Mouse (Mus musculus) lung, postnatal 4 days (tissue): ENCODE results near the gene Nckap5.
"Not testable (repeated sequence)": the region's sequence is repeated elsewhere in the genome, so short reads cannot be mapped to it uniquely, and the experiment has no call there.

Source experiments
- DNase-seq, 2 experiments: peaks; one replicate each; pipeline ENCODE4 v3.0.0; 2021

The Nckap5 gene

DNA sequence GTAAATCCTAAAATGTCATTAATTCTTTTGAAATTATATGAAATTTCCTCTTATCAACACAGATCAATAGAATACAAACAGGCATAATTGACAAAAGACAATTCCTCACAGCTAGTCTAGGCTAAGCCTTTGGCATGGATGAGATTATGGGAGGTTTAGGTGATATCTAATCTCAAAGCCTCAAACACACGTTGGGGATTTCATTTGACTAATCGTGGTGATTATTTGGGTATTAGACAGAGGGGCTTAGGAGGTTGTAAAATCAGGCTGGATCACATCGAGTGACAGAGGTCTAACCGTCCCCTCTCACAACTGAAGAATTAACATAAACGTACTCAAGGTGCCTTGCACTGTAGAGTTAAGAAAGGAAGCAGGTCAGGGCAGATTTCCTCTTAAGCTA lies 674.8 kb downstream of the Nckap5 start:
- DNase-seq: no peak

DNA sequence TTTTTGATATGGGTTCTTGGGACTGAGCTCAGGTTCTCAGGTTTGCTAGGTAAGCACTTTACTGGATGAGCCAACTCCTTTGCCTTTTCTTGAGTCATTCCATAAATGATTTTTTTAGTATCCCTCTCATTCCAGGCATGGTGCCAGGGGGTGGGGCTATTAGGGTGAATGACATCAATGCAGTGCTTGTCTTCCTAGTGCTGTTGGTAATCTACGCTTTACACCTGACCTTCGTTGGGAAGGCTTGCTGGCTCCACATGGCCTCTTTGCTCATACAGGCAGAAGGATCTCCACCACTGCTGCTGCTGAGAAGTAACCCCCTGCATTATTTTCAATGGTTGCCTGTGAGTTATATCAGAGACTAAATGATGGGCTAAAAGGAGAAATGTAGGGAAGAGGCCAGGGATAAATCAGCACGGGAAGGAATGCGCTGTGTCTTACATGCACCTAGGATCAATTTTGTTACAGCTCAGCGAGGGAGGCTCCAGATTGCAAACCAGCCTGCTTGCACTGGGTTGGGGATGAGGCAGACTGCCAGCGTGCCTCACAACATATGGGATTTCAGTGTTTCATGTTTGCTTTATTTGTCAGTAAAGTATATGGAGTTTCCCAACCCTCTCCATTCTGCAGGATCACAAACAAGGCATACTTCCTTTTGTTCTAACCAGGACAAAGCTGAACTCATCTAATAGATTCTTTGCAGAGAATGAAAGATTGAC lies 676.9 kb downstream of the Nckap5 start:
- DNase-seq: peak; percentile 58

- peak; percentile 14 to 27 for DNase-seq
Measured at GRCm38 (mm10) chr1:126152217-126152616, 678.4 kb downstream of the Nckap5 start.

GRCm38 (mm10) chr1:126149966-126150365 lies 680.6 kb downstream of the Nckap5 start:
- DNase-seq: no peak

GRCm38 (mm10) chr1:126135717-126136116 lies 694.9 kb downstream of the Nckap5 start:
- DNase-seq: no peak

GRCm38 (mm10) chr1:126132316-126132715 lies 698.3 kb downstream of the Nckap5 start:
- no peak for DNase-seq

GRCm38 (mm10) chr1:126129129-126129528 lies 701.5 kb downstream of the Nckap5 start:
- no peak for DNase-seq

DNA sequence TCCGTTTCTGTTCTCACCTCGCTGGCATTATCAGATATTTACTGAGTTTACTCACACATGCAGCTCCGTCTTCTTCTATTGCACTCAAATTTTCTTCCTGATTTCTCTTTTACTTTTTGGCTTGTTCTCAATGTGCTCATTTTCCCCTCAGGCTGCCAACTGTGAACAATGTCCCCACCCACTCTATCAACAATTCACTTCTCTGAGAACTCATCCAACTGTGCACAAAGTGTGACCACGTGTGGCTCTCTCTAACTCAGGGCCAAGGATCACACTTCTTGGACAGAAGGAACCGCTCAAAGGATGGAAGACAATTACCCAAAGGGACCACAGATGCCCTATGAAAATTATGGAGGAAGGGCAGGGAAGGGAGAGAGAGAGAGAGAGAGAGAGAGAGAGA lies 707.5 kb downstream of the Nckap5 start:
- DNase-seq: peak in 1 of 2 experiments; percentile 22

- DNase-seq: no peak
Measured at GRCm38 (mm10) chr1:126120506-126120905, 710.1 kb downstream of the Nckap5 start.

- no peak for DNase-seq
Measured at GRCm38 (mm10) chr1:126116034-126116433, 714.6 kb downstream of the Nckap5 start.

GRCm38 (mm10) chr1:126105673-126106256 lies 724.8 kb downstream of the Nckap5 start:
- DNase-seq: no peak

DNA sequence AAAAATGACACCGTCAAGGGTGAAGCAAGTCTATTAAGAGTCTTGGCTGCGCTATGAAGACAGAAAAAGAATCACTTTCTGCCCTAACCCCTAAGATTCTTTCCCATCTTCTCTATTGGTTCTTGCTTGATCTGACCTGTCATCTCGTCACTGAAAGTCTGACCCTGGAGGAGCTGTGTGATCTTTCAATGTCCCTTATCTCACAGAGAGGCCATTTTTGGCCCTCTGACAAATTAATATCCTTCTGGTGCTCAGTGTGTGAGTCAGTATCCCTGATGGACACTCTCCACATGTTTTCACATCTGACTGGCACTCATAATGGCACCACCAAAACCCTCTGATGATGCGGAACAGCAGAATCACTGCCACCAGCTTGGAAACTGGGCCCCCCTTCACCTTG lies 736.3 kb downstream of the Nckap5 start:
- DNase-seq: no peak

GRCm38 (mm10) chr1:126091979-126092378 lies 738.6 kb downstream of the Nckap5 start:
- not testable (repeated sequence) for DNase-seq

- DNase-seq: no peak
Measured at GRCm38 (mm10) chr1:126087181-126087580, 743.4 kb downstream of the Nckap5 start.

DNA sequence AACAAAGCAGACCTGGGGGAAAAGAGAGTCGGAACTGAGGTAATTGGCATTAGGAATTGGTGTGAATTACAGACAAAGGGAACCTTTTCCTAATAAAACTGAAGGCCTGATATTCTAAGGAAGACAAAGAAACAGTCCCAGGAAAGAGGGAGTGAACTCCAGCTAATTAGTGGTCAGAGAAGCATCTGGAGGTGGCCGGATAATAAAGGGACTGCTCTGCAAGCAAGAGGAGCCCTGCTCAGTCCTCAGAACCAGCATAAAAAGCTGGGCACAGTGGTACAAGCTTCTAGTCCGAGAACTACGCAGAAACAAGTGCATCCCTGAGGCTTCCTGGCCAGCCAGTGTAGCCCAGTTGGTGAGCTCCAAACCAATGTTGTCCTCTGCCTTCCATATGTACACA lies 754.3 kb downstream of the Nckap5 start:
- DNase-seq: no peak

DNA sequence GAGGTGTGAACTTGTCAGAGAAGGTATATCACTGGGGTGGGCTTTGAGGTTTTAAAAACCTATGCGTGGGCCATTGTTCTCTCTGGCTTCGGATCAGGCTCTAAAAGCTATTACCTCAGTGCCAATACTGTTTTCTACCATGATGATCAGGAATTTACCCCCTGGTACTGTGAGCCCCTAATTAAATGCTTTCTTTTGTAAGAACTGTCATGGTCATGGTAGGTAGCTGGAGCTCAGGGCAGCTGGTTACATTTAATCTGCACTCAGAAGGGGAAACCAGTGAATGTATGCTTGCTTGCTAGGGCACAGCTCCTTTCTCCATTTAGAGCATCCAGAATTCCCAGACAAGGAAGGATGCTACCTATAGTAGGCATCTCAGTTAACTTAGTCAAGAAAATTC lies 759.7 kb downstream of the Nckap5 start:
- DNase-seq: no peak

DNA sequence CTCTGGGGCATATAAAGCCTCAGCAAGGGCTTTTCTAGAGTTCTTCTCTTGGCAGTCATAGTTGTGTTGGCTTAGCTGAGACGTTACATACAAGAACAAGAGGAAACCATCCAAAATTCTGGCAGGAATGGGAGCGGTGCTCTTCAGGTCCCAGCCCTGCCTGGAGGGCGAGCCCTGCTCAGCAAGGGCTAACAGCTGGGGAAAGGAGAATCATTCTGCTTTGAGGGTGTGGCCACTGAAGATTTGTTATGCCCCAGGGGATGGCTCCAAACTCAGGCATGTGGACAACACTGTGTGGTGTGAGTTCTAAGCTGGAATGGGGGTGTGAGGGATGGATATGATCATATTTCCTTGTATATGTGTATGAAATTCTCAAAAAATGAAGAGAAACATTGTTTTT lies 779.1 kb downstream of the Nckap5 start:
- DNase-seq: no peak

- no peak for DNase-seq
Measured at GRCm38 (mm10) chr1:126042886-126043285, 787.7 kb downstream of the Nckap5 start.

- no peak for DNase-seq
Measured at GRCm38 (mm10) chr1:126027536-126027935, 803.1 kb downstream of the Nckap5 start.

- DNase-seq: peak in 1 of 2 experiments; percentile 32
Measured at GRCm38 (mm10) chr1:126024518-126024917, 806.1 kb downstream of the Nckap5 start.

GRCm38 (mm10) chr1:126022959-126023358 lies 807.6 kb downstream of the Nckap5 start:
- DNase-seq: no peak

GRCm38 (mm10) chr1:126018654-126019053 lies 811.9 kb downstream of the Nckap5 start:
- not testable (repeated sequence) for DNase-seq

- DNase-seq: no peak
Measured at GRCm38 (mm10) chr1:126011661-126012091, 818.9 kb downstream of the Nckap5 start.

DNA sequence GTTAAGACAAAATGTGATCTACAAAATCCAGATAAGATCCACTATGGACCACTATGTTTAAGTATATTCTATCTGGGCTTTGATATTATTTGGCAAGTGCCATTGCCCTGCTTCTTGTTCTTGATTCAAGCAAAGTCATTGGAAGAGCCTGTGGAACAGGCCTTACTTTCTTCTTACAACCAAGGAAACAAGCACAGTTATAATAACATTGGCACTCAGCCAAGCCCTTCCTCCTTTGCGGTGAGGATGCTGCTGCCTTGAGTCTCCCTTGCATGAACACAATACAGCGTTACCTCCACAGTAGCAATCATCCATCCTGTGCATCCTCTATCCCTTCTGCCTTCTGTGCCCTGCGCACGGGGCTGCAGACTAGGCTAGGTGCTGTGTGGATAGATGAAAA lies 823.0 kb downstream of the Nckap5 start:
- DNase-seq: no peak

- DNase-seq: no peak
Measured at GRCm38 (mm10) chr1:126005672-126006071, 824.9 kb downstream of the Nckap5 start.
